Mouse (Mus musculus) lung, adult 2 months (tissue): ENCODE data around the gene Prkg1.

Experiments used
- CTCF ChIP-seq: fragments of 200-500 bp; IDR thresholded peaks from 2 replicates; pipeline ENCODE4 v1.5.1; 2011; ENCODE audit warnings: mild to moderate bottlenecking, low read length, control low read depth; ENCODE audit not compliant: insufficient read depth
- POLR2A ChIP-seq: fragments of 200-500 bp; IDR thresholded peaks from 2 replicates; pipeline ENCODE4 v1.6.1; 2011; ENCODE audit warnings: low read depth, mild to moderate bottlenecking, control low read depth, low read length, borderline replicate concordance; ENCODE audit errors: extremely low read depth

DNA sequence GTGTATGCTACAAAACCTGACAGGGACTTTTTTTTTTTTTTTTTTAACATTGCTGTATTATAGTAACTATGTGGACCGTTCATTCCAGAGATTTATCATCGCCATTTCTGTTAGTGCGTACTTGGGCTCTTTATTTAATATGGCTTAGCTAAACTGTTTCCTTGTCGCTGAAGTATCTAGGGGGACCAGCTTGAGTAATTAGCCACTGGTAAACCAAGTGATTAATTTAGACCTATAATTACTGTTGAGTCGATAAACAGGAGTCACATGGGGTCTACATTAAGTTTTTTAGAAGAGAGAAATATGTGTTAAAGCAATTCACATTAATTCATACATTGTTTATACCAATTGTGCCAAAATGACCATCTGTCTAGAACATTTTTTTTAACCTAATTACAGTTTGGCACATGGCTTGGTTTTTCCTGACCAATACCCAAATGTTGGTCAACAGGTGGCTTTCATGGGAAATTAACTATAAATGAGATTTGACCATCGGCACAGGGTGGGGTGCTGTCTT is 605.8 kb downstream of the Prkg1 start:
- TF ChIP-seq POLR2A: no peak
- TF ChIP-seq CTCF: no peak
